Mouse (Mus musculus) cortical plate, adult 2 months (tissue): Measurements from ENCODE around the gene Ppm1l.

Experiments used
- CTCF ChIP-seq: fragments of 200-500 bp; IDR thresholded peaks from 2 replicates; pipeline ENCODE4 v1.5.1; 2011; ENCODE audit warnings: mild to moderate bottlenecking, control low read depth, low read length; ENCODE audit not compliant: insufficient read depth; ENCODE audit errors: extremely low read depth
- POLR2A ChIP-seq: fragments of 200-500 bp; IDR thresholded peaks from 2 replicates; pipeline ENCODE4 v1.6.1; 2011; ENCODE audit warnings: mild to moderate bottlenecking, low read length, control low read depth; ENCODE audit not compliant: insufficient read depth; ENCODE audit errors: extremely low read depth

DNA sequence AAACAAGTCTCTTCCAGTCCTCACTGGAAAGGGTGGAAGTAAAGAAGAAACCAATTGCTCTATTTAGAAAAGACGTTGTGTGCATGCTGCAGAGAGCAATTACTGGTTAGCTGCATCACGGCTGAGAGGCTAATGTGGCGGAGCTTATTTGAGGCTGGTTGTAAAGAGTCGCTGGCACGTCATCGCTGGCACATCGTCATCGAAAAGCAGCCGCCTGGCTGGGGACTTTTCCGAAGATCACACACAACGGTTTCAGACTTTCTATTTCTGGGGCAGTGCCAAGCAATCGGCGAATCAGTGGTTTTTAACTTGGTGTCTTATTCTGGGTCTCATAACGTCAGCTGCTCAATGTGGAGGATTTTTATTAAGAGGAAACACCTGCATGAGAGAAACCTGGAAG, 26.8 kb upstream of the Ppm1l start:
- TF ChIP-seq CTCF: no peak
- TF ChIP-seq POLR2A: 0 out of 2 replicates have a peak, but pooled peaks have one; percentile 19
